Mouse (Mus musculus) A20 (cell line): ENCODE measurements at regions not wholly inside any gene's neighbourhood (a gene's known extent, or its start where the extent isn't known, plus 50 kb on each side); places are given as distances from the start of the nearest gene placed in this dataset.

Source experiments
- DNase-seq: peaks from one replicate; pipeline ENCODE4 v3.0.0-alpha.2; 2011; ENCODE audit warnings: low read depth, low spot score

DNA sequence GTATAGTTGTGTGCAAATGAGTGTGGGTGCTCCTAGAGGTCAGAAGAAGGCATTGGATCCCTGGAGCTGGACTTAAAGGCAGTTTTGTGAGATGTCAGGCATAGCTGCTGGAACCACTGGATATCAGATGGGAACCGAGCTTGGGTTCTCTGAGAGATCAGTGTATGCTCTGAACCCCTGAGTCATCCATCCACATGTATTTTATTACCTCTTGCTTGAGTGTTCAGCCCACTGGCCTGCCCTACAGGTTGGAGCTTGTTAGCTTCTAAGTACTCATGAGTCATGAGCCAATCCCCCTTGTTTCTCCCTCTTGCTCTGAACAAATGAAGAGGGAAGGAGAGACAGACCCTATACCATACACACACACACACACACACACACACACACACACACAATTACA, 119.4 kb upstream of the Gdnf start:
- no peak for DNase-seq

DNA sequence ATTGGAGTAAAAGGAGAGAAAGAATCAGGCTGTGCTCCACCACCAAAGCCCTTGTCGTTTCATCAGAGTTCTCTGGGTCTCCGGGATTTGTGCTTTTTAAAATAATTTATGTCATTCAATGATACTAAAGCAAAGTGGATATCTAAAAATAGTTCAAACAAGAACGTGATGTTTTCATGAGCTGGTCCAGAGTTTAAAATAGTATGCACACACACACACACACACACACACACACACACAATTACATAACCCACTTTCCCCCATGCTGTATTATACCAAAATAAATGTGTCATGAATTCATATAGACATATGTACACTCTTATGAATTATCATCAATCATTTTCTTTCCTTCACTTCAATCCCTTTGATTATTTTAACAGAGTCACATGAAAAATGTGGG, 118.5 kb upstream of the Gdnf start:
- no peak for DNase-seq

DNA sequence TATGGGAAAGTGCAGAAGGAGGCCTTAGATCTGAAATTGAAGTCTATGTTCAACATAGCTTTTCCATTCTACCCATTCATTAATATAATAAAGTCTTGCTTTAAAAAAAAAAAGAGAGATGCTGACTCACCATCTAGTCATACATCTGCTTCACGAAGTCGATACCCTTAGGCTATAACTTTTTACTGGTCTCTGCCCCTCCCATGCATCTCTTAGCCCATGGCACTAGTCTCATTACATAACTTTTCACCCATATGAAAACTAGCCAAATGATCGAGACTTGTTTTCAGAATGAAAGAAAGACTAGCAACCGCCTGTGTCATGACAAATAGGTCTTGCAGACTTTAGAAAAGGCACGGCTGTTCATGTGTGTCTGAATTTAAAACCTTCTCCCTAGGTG, 116.6 kb upstream of the Gdnf start:
- DNase-seq = no peak

DNA sequence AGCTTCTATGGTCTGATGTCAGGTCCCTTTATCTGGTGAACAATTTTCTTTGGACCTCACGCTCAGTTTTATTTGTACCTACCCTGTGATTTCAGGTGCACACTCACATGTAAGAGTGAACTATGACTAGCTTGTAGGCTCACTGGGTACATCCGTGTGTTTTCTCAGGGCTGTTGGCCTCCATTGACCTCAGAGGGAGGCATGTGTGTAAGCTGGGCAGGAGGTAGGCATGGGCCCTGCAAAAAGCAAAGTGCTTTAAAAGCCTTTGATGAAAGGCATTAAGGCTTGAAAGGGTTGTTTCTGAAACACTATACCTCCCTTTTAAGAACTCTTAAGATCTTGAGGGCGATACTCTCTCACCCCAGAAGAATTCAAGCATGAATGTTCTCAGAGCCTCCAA, 112.9 kb upstream of the Gdnf start:
- DNase-seq = no peak

DNA sequence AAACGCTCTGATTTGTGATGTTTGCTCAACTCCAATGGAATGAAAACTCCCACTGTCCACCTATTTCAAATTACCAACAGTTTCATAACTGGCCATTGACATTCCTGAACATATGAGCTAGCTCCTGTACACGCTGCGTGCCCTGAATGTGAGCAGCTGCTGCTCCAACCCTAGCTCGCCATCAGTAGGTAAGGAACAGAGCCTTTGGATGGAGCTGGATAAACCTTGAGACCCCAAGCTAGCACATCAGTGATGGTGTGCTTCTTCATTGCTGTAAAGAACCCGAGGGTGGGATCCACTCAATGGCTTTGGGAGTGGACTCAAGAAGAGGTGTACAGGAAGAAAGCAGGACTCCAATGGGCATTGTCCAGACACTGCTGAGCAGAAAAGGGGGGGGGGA, 101.8 kb upstream of the Gdnf start:
- DNase-seq = no peak

DNA sequence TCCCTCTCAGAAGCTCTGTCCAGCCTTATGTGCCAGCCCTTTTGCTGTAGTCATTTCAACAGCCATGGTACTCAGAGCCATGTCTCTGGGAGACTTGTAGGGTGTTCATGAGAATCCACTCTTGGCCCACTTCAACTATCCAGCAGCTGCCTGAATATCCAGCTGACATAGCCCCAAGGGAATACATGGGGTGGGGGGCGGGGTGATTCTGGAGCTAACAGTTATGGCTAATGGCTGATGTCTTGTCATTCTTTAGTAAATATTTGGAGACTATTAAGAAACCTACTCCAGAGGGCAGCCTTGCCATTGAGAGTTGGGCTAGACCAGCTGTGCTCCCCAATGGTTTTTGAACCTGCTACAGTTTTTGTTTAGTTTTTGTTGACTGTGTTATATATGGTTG, 96.0 kb upstream of the Gdnf start:
- no peak for DNase-seq

DNA sequence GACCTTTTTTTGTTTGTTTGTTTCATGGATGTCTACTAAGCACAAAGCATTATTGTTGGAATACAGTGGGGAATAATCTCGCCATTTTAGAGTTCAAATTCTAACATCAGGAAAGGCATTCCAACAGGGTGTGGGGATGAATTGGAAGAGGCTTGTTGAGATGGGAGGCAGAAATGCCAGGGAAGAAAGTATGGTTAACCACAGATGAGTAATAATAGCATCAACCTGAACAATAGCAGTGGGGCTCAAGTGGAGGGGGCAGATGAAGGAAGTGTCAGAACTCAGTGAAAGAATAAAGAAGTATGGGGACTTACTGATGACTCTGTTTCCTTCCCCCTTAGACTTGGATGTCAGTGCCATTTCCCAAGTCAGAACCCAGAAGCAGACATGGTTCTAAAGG, 94.5 kb upstream of the Gdnf start:
- DNase-seq = no peak

DNA sequence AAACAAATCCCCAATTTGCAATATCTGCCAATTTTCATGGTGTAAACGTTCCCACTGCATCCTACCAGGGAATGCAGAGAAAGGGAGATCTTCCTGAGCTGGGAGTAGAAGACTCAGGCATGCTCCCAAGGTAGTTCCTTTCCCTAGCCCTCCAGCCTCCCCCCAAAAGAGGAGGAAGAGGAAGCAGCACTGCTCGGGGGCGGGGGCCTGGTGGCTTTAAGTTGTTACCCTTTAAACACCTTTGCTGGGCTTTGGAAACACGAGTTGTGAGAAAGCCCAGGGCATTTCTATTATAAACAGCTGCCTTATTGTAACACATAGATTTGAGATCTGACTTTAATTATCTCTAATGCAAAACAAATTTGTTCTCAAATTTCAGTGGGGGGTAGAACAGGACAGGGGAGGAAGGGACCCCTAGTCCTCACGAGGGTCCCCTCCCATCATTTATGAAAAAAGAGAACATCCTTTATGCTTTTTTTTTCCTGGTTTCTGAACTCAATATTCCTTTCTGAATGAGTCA, 87.4 kb upstream of the Gdnf start:
- no peak for DNase-seq

DNA sequence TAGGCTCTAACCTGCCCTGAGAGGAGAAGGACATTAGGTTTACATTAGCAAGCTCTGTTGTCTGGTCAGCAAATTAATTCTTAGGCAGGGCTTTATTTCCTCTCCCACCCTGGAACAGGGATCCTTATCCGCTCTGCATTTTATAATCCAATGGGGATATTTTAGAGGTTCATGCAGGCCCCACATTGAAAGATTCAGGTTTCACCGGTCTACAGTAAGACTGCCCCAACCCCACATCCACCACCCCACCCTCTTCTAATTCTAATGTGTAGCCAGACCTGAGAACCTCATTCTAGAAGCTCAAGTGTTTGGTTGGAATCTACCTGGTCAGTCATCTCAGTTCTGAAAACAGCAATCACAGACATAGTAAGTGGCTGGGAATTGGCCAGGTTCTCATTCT, 86.9 kb upstream of the Gdnf start:
- no peak for DNase-seq

DNA sequence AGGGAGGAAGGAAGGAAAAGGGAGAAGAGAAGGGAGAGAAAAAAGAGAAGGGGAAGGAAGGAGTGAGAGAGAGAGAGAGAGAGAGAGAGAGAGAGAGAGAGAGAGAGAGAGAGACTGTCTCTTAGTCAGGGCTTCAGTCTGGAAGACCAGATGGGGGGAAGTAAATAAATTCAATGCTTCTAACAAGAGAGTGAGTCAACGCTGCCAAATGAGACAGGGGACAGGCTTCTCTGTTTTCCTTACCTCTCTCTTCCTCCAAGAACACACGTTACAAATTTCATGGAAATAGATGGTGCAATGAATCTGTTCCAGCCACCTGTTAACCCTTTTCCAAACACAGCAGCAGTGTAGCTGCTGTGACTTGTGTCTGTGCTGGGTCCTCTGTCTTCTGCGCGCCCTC, 85.1 kb upstream of the Gdnf start:
- DNase-seq = no peak

DNA sequence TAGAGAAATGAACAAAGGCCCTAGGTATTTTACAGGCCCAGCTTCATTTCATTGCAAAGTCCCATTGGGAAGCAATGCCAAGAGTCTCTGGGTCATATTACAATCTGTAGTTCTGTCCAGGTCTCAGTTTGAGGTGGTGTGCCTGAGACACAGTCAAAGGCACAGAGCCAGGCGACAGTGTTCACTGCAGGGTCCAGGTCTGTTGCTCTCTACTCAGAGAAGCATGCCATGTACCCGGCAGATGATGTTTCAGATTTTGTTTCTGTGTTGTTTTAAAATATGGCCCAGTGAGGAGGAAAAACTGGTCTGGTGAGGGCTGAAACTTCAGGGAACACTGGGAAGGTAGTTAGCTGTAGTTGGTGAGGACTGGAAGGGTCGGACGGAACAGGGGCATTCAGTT, 63.1 kb upstream of the Gdnf start:
- DNase-seq = no peak

DNA sequence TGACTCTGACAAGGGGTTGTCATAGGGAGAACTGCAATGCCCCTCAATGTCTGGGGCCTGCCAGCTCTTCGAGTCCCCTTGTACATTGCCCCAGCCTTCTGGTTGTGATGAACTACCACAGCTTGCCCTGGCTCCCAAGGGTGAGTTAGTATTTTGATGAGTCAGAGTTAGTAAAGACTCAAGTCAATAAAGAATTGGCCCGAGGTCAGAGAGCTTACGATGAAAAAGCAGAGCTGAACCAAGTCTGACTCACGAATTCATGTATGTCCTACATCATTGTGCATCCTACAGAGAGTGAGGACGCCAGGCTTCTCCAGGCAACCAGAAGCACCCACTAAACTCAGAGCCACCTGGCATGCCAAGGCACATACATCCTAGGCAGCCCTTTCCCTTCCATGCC, 60.2 kb upstream of the Gdnf start:
- no peak for DNase-seq
